Mouse (Mus musculus): ENCODE data around the gene Ablim1. TPM values are rescaled to one million over a fixed set of nuclear protein-coding genes. Genes with fewer than 3 reads are reported as not detected.

Gene Ablim1
- total and polyA plus RNA-seq, 2 experiments, result 16.6 to 23.7 TPM

DNA sequence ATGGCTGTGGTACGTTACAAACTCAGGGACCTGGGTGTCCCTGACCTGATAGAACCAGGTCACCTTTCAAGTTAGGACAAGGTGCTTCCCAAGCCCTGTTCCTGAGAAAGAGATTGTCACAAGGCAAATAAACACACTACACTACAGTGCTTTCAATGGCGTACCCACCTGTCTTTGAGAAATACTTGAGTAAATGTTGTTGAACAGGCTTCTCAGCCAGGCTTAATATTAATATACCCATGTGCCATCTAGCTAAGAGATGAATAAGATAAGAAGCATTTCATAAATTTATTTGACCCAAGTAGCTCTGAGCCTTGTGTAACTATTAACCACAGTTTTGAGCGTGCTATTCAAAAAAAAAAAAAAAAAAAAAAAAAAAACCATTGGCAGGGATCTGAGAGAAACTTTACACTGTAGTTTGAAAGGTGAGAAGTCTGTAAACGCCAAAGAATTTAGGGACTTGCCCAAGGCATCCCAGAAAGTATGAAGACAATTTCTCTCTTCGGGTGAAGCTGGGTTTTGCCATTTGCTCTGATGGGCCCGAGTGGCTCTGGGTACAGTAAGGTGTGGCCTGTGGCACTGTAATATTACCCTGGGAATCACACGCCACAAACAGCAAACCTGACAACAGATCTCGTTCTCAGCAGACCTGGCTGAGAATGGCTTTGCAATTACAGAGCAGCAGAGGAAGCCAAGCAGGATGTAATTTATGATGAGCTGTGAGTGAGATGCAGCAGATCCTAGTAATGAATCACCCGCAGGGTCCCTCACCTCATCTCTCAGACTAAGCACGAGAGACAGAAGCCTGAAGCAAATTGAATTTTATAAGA lies 73.1 kb downstream of the Ablim1 start:
- DNase-seq (ENCODE audit: extremely low read depth, low read depth, low spot score), result peak; percentile 70
- Histone ChIP-seq H3K79me2 (ENCODE audit: control insufficient read depth, insufficient read depth, low read length) (no peaks in the 10 kb centered on the region), H3K27me3 (ENCODE audit: control insufficient read depth, insufficient read depth, low read length) (no peaks in the 10 kb centered on the region), H3K9ac (ENCODE audit: low read depth, low read length) (no peak overlapping the region), H3K4me3 (ENCODE audit: insufficient read depth, low read depth, low read length) (no peak overlapping the region), H3K4me1 (ENCODE audit: control insufficient read depth, insufficient read depth, low read length) (peaks cover 8% of the 10 kb centered on the region), H3K27ac (replicated peaks; ENCODE audit: insufficient read depth, low read depth, low read length) (no peak overlapping the region), H3K36me3 (ENCODE audit: control insufficient read depth, insufficient read depth, low read length) (no peaks in the 10 kb centered on the region)
- WGBS, result 41% methylated on average over 10 of the region's 10 CpGs
- TF ChIP-seq CTCF (IDR thresholded peaks at IDR 0.05; ENCODE audit: low read depth, low read length), result no peak

DNA sequence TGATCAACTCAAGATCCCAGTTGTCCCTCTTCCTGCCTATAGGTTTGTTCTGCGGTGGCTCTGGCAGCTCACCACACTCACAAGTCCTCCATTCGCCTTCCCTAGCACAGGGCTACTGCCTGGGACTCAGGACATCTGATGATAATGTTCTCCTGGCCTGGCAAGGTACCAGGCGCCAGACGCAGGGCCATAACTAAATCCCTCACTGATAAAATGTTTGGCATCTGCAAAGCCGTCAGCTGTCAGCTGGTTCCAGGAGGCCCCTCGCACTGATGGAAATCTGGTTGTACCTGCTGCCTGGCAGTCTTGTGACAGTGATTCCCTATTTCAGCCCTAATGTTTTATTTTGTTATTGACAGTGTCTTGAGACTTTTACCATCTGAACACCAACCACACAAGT lies 74.5 kb downstream of the Ablim1 start:
- Histone ChIP-seq H3K9ac (ENCODE audit: low read depth, low read length) (no peak overlapping the region), H3K36me3 (ENCODE audit: control insufficient read depth, insufficient read depth, low read length) (no peaks in the 10 kb centered on the region), H3K79me2 (ENCODE audit: control insufficient read depth, insufficient read depth, low read length) (no peaks in the 10 kb centered on the region), H3K4me3 (ENCODE audit: insufficient read depth, low read depth, low read length) (no peak overlapping the region), H3K27me3 (ENCODE audit: control insufficient read depth, insufficient read depth, low read length) (no peaks in the 10 kb centered on the region), H3K27ac (replicated peaks; ENCODE audit: insufficient read depth, low read depth, low read length) (no peak overlapping the region), H3K4me1 (ENCODE audit: control insufficient read depth, insufficient read depth, low read length) (peaks cover 8% of the 10 kb centered on the region)
- DNase-seq (ENCODE audit: extremely low read depth, low read depth, low spot score), result no peak
- whole genome bisulfite sequencing, result 89% methylated on average over 6 of the region's 6 CpGs
- TF ChIP-seq CTCF (IDR thresholded peaks at IDR 0.05; ENCODE audit: low read depth, low read length) (no peak), POLR2A (IDR thresholded peaks at IDR 0.05; ENCODE audit: extremely low read depth, insufficient read depth, low read length) (no peak)

DNA sequence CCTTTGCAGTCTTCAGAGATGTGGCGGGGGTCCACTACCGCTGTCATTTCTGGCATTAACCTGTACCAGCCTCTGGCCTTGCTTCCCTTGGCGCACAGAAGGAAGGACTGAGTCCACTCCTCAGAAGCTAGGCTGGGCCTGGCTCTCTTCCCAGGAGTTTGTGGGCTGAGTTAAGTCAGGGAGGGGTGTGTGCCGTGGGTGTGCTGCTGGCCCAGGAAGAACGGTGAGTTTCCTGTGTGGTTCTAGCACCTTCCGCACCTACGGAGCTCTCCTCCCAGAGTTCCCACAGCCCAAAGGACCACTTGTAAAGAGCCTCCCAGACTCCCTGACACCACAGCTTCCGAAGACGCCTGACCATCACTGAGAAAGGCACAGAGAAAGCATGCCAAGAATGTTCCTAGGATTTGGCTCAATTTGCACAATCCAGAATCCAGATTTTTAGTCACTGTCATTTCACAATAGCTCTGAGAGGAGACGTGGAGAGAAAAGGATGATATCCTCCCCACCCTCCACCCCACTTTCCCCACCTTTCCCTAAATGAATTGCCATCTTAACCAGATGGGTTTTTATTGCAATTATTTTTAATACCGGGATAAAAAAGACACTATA lies 75.4 kb downstream of the Ablim1 start:
- no peak overlapping the region for H3K4me3 ChIP-seq (ENCODE audit: insufficient read depth, low read depth, low read length)
- DNase-seq (ENCODE audit: extremely low read depth, low read depth, low spot score), result peak; percentile 61
- 40% methylated on average over 11 of the region's 11 CpGs for WGBS

DNA sequence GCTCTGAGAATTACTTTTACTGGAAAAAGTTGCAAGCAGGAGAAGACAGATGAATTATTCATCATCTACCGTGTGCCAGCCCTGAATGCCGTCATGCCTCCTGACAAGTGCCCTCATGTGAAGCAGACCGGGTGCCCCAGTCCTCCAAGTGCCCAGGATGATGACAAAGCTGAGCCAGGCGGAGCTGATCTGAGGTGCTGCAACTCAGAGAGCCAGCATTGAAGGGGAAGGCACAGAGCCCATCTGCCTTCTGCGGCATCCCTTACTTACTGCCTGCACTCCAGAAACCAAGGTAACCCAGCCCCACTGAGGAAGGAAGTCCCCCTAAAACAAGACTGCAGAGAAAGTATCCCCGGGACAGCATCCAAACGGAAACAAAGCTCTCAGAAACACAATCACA lies 76.3 kb downstream of the Ablim1 start:
- Histone ChIP-seq H3K27me3 (ENCODE audit: control insufficient read depth, insufficient read depth, low read length) (no peaks in the 10 kb centered on the region), H3K36me3 (ENCODE audit: control insufficient read depth, insufficient read depth, low read length) (no peaks in the 10 kb centered on the region), H3K4me3 (ENCODE audit: insufficient read depth, low read depth, low read length) (no peak overlapping the region), H3K27ac (replicated peaks; ENCODE audit: insufficient read depth, low read depth, low read length) (no peak overlapping the region), H3K4me1 (ENCODE audit: control insufficient read depth, insufficient read depth, low read length) (peaks cover 8% of the 10 kb centered on the region), H3K79me2 (ENCODE audit: control insufficient read depth, insufficient read depth, low read length) (no peaks in the 10 kb centered on the region), H3K9ac (ENCODE audit: low read depth, low read length) (no peak overlapping the region)
- WGBS, result 83% methylated on average over 7 of the region's 7 CpGs
- TF ChIP-seq CTCF (IDR thresholded peaks at IDR 0.05; ENCODE audit: low read depth, low read length) (no peak), POLR2A (IDR thresholded peaks at IDR 0.05; ENCODE audit: extremely low read depth, insufficient read depth, low read length) (no peak)
- no peak for DNase-seq (ENCODE audit: extremely low read depth, low read depth, low spot score)

More for the DNA sequence above, 75.4 kb downstream of the Ablim1 start:
- no peak for TF ChIP-seq POLR2A (IDR thresholded peaks at IDR 0.05; ENCODE audit: extremely low read depth, insufficient read depth, low read length)
- TF ChIP-seq CTCF (IDR thresholded peaks at IDR 0.05; ENCODE audit: low read depth, low read length), result no peak
- no peak overlapping the region for H3K9ac ChIP-seq (ENCODE audit: low read depth, low read length)
- H3K79me2 ChIP-seq (ENCODE audit: control insufficient read depth, insufficient read depth, low read length), result no peaks in the 10 kb centered on the region
- no peak overlapping the region for H3K27ac ChIP-seq (replicated peaks; ENCODE audit: insufficient read depth, low read depth, low read length)
- peaks cover 8% of the 10 kb centered on the region for H3K4me1 ChIP-seq (ENCODE audit: control insufficient read depth, insufficient read depth, low read length)
- no peaks in the 10 kb centered on the region for H3K27me3 ChIP-seq (ENCODE audit: control insufficient read depth, insufficient read depth, low read length)
- H3K36me3 ChIP-seq (ENCODE audit: control insufficient read depth, insufficient read depth, low read length), result no peaks in the 10 kb centered on the region

DNA sequence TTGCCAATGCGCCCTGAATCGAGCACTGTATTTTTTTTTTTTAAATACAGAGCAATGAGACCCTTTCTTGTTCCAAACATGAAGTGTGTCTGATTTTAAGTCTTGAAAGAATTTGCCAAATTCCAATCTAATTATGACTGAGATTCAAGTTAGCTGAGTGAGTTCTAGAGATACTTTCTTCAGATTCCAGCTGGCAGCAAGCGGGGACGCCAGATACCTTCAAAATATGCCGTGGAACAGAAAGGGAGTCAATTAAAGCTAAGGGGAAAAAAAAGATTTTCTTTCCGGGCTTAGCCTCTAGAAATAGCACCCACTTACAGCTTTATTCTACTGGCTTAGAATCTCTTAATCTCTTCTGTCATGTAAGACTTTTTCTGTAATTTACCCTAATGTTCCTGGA lies 77.2 kb downstream of the Ablim1 start:
- Histone ChIP-seq H3K9ac (ENCODE audit: low read depth, low read length) (no peak overlapping the region), H3K27ac (replicated peaks; ENCODE audit: insufficient read depth, low read depth, low read length) (no peak overlapping the region), H3K79me2 (ENCODE audit: control insufficient read depth, insufficient read depth, low read length) (no peaks in the 10 kb centered on the region), H3K4me3 (ENCODE audit: insufficient read depth, low read depth, low read length) (no peak overlapping the region), H3K4me1 (ENCODE audit: control insufficient read depth, insufficient read depth, low read length) (peaks cover 8% of the 10 kb centered on the region), H3K27me3 (ENCODE audit: control insufficient read depth, insufficient read depth, low read length) (no peaks in the 10 kb centered on the region), H3K36me3 (ENCODE audit: control insufficient read depth, insufficient read depth, low read length) (no peaks in the 10 kb centered on the region)
- no peak for TF ChIP-seq POLR2A (IDR thresholded peaks at IDR 0.05; ENCODE audit: extremely low read depth, insufficient read depth, low read length)
- TF ChIP-seq CTCF (IDR thresholded peaks at IDR 0.05; ENCODE audit: low read depth, low read length), result no peak
- 88% methylated on average over 6 of the region's 6 CpGs for WGBS
- no peak for DNase-seq (ENCODE audit: extremely low read depth, low read depth, low spot score)

DNA sequence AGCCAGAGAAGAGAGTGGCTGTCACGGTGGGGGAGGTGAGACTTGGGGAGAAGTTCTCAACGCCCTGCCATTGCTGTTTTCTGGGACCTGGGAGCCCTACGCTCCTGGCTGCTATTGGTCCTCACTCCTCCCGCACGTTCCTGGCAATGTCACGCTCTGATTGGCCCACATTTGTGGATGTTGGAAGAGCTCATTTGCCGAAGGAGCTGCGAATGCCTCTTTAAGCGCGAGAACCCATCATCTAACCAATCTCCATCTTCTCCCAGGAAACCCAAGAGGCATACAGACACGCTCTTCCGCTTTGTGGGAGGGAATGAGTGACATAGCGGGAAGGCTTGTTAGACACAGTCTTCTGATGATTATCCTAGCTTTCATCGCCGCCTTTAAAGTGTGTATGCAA lies 78.1 kb downstream of the Ablim1 start:
- Histone ChIP-seq H3K36me3 (ENCODE audit: control insufficient read depth, insufficient read depth, low read length) (no peaks in the 10 kb centered on the region), H3K9ac (ENCODE audit: low read depth, low read length) (no peak overlapping the region), H3K27ac (replicated peaks; ENCODE audit: insufficient read depth, low read depth, low read length) (no peak overlapping the region), H3K79me2 (ENCODE audit: control insufficient read depth, insufficient read depth, low read length) (no peaks in the 10 kb centered on the region), H3K4me1 (ENCODE audit: control insufficient read depth, insufficient read depth, low read length) (peaks cover 6% of the 10 kb centered on the region), H3K27me3 (ENCODE audit: control insufficient read depth, insufficient read depth, low read length) (no peaks in the 10 kb centered on the region), H3K4me3 (ENCODE audit: insufficient read depth, low read depth, low read length) (no peak overlapping the region)
- 91% methylated on average over 15 of the region's 15 CpGs for WGBS
- TF ChIP-seq POLR2A (IDR thresholded peaks at IDR 0.05; ENCODE audit: extremely low read depth, insufficient read depth, low read length) (no peak), CTCF (IDR thresholded peaks at IDR 0.05; ENCODE audit: low read depth, low read length) (no peak)
- no peak for DNase-seq (ENCODE audit: extremely low read depth, low read depth, low spot score)

Data from liver, adult 2 months (tissue).